Mouse (Mus musculus) thymus, adult 2 months (tissue): ENCODE measurements around the gene Rbms3.

Experiments
- CTCF ChIP-seq: fragments of 200-500 bp; IDR thresholded peaks from 2 replicates; pipeline ENCODE4 v1.5.1; 2012; ENCODE audit warnings: mild to moderate bottlenecking, control low read depth, low read length, moderate library complexity, borderline replicate concordance; ENCODE audit not compliant: control insufficient read depth, poor library complexity, insufficient read depth; ENCODE audit errors: extremely low read depth
- POLR2A ChIP-seq: fragments of 200-500 bp; IDR thresholded peaks from 2 replicates; pipeline ENCODE4 v1.6.1; 2012; ENCODE audit warnings: mild to moderate bottlenecking, low read length, control low read depth, moderate library complexity; ENCODE audit not compliant: control insufficient read depth, poor library complexity, insufficient read depth; ENCODE audit errors: extremely low read depth

GRCm38 (mm10) chr9:116649086-116649792 lies 980.5 kb downstream of the Rbms3 start:
- TF ChIP-seq POLR2A (no peak), CTCF (no peak)
